Mouse (Mus musculus) spleen, adult 2 months (tissue): ENCODE measurements around the gene Plscr5. TPM values are rescaled to one million over a fixed set of nuclear protein-coding genes. Genes with fewer than 3 reads are reported as not detected.

ENCODE experiments used
- DNase-seq, 2 experiments: peaks; one replicate each; pipeline versions ENCODE4 v3.0.0 to v3.0.0-alpha.2; 2012 to 2021; ENCODE audit warnings: low spot score in 2 of 2, low read depth in 1 of 2
- H3K27ac ChIP-seq: fragments of 200-500 bp; 2 replicates; pipeline ENCODE4 v1.5.1; 2012; ENCODE audit warnings: low read length, inconsistent platforms; ENCODE audit not compliant: insufficient read depth
- H3K27me3 ChIP-seq: fragments of 200-500 bp; 2 replicates; pipeline ENCODE4 v1.6.1; 2012; ENCODE audit warnings: mild to moderate bottlenecking, moderate library complexity, low read length, inconsistent platforms; ENCODE audit not compliant: control insufficient read depth, insufficient read depth
- H3K36me3 ChIP-seq: fragments of 200-500 bp; 2 replicates; pipeline ENCODE4 v1.6.1; 2012; ENCODE audit warnings: mild to moderate bottlenecking, low read length, inconsistent platforms; ENCODE audit not compliant: control insufficient read depth, insufficient read depth
- H3K4me1 ChIP-seq: fragments of 200-500 bp; 2 replicates; pipeline ENCODE4 v1.6.1; 2011; ENCODE audit warnings: inconsistent platforms; ENCODE audit not compliant: control insufficient read depth, insufficient read depth, insufficient read length
- H3K4me3 ChIP-seq: fragments of 200-500 bp; 2 replicates; pipeline ENCODE4 v1.5.1; 2011; ENCODE audit warnings: mild to moderate bottlenecking, inconsistent platforms; ENCODE audit not compliant: insufficient read depth, insufficient read length; ENCODE audit errors: extremely low read depth
- CTCF ChIP-seq: fragments of 200-500 bp; IDR thresholded peaks from 2 replicates; pipeline ENCODE4 v1.5.1; 2011; ENCODE audit warnings: mild to moderate bottlenecking, inconsistent platforms; ENCODE audit not compliant: insufficient read depth, insufficient read length, insufficient replicate concordance; ENCODE audit errors: extremely low read depth
- POLR2A ChIP-seq: fragments of 200-500 bp; IDR thresholded peaks from 2 replicates; pipeline ENCODE4 v1.6.1; 2011; ENCODE audit warnings: low read depth, low read length, inconsistent platforms
- WGBS: fragments of 180-500 bp; shearing (Covaris S2); methylation state at CpG from one replicate; pipeline ENCODE4 v1.1.7; 2018; 5-methylcytosine and 5-hydroxymethylcytosine counted together
- polyA plus RNA-seq: library from polyadenylated mRNA; depleted of rRNA; stranded (reverse); fragments of >200 nt; gene quantifications from 2 replicates; pipeline ENCODE4 v1.2.3, GENCODE M21; 2012

The Plscr5 gene
- polyA plus RNA-seq, 1 experiment, result not detected

DNA sequence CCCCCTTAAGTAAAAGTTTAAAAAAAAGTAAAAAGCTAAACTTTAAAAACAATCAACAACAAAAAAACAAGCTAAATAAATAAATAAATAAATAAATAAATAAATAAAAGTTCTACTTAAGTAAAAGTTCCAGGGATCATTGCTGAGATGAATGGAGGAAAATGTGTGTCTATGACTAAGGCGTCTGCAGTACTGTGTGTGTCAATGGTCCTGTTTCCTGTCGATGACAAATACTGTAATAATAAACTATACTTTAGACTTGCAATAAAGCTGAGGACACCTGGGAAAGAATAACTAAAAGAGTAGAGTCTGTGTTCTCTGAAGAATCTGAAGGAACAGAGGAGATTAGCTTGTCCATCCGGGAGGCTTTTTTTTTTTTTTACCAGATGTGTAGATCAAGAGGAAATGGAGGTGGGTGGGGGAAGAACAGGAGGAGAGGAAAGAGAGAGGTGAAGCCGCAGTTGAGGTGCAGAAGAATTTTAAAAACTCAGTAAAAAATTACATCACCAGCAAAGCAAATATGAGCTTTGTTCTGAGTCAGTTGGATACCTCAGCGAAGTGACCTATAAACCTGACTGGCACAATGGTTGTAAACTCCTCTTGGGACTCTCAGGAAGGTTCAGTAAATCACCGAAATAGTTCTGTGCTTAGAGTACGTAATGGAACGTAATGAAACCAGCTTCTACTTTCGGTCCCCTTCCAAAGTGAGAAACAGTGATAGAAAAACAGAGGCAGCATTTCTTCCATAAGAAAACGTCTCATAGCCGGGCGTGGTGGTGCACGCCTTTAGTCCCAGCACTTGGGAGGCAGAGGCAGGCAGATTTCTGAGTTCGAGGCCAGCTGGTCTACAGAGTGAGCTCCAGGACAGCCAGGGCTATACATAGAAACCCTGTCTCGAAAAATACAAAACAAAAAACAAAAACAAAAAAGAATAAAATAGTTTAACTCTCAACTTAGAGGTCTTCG lies 36.4 kb downstream of the Plscr5 start:
- TF ChIP-seq POLR2A (no peak), CTCF (no peak)
- Histone ChIP-seq H3K4me1 (no peaks in the 10 kb centered on the region), H3K27ac (no peak overlapping the region), H3K4me3 (no peak overlapping the region), H3K27me3 (no peaks in the 10 kb centered on the region), H3K36me3 (no peaks in the 10 kb centered on the region)
- WGBS, result 71% methylated on average over 16 of the region's 16 CpGs
- DNase-seq, result no peak

DNA sequence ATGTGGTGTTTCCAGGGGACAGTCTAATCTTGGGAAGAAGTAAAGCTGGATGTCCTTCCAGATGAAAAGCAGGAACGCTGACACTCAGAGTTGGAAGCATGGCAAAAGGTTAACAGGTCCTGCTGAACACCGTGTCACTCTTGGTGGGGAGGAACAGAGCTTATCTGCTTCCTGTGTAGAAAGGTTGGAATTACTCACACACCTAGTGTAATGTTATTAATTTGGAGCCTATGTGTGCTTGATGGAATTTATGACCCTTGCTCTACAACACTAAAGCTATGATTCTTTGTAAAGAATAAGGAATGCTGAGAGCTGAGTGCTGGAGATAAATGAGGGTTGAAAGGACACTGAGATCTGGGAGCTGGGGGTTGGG lies 37.1 kb downstream of the Plscr5 start:
- TF ChIP-seq CTCF, result no peak
- no peak for TF ChIP-seq POLR2A
- Histone ChIP-seq H3K27ac (no peak overlapping the region), H3K36me3 (no peaks in the 10 kb centered on the region), H3K4me1 (no peaks in the 10 kb centered on the region), H3K27me3 (no peaks in the 10 kb centered on the region), H3K4me3 (no peak overlapping the region)
- DNase-seq, result no peak
- WGBS, result 56% methylated on average over 2 of the region's 2 CpGs

DNA sequence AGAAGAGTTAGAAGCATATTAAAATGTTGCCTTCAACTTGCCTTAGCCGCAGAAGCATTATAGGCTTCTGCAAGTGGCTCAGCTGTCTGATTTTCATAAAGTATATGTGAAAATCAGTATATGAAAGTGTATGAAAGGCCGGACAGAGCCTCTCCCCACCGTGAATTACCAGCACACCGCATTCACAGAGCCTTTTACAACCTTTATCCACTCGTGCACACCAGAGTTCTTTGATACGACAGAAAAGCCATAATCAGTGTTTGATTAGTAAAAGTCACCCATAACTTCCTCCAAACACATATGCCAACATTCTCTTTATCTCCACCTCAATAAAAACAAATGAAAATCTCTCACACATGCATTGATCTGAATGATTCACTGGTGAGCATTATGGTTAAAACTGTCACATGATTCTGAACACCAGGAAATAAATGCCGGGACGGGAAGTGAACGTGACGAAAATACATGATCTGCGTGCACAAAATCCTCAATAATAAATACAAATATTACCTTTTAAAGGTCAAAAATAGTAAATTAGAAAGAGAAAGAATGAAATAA lies 42.2 kb downstream of the Plscr5 start:
- 92% methylated on average over 11 of the region's 11 CpGs for WGBS

GRCm38 (mm10) chr9:92248773-92249446 lies 56.2 kb downstream of the Plscr5 start:
- 81% methylated on average over 7 of the region's 7 CpGs for WGBS
- no peak for DNase-seq
- peaks cover 5% of the 10 kb centered on the region for H3K4me1 ChIP-seq
- H3K36me3 ChIP-seq, result no peaks in the 10 kb centered on the region
- no peak overlapping the region for H3K4me3 ChIP-seq
- TF ChIP-seq CTCF (no peak), POLR2A (no peak)
- H3K27ac ChIP-seq, result no peak overlapping the region
- no peaks in the 10 kb centered on the region for H3K27me3 ChIP-seq

More for the DNA sequence above, 42.2 kb downstream of the Plscr5 start:
- Histone ChIP-seq H3K4me1 (no peaks in the 10 kb centered on the region), H3K36me3 (no peaks in the 10 kb centered on the region), H3K27me3 (no peaks in the 10 kb centered on the region), H3K27ac (no peak overlapping the region), H3K4me3 (no peak overlapping the region)
- DNase-seq, result no peak
- TF ChIP-seq CTCF, result no peak
- no peak for TF ChIP-seq POLR2A

- H3K36me3 ChIP-seq, result no peaks in the 10 kb centered on the region
- no peaks in the 10 kb centered on the region for H3K27me3 ChIP-seq
- DNase-seq, result no peak
- peak within 1 kb of the TSS; percentile 81 for H3K27ac ChIP-seq
- TF ChIP-seq CTCF, result no peak
- no peak for TF ChIP-seq POLR2A
- peak within 1 kb of the TSS; percentile 68 for H3K4me3 ChIP-seq
- H3K4me1 ChIP-seq, result peaks cover 5% of the 10 kb centered on the region
- WGBS, result 19% methylated on average over 7 of the region's 7 CpGs
These were observed 56.7 kb downstream of the Plscr5 start, which contains the start of gene Plscr1 for GRCm38 (mm10) chr9:92249447-92249852. Plscr1 (plus strand) TSS chr9:92249750.

DNA sequence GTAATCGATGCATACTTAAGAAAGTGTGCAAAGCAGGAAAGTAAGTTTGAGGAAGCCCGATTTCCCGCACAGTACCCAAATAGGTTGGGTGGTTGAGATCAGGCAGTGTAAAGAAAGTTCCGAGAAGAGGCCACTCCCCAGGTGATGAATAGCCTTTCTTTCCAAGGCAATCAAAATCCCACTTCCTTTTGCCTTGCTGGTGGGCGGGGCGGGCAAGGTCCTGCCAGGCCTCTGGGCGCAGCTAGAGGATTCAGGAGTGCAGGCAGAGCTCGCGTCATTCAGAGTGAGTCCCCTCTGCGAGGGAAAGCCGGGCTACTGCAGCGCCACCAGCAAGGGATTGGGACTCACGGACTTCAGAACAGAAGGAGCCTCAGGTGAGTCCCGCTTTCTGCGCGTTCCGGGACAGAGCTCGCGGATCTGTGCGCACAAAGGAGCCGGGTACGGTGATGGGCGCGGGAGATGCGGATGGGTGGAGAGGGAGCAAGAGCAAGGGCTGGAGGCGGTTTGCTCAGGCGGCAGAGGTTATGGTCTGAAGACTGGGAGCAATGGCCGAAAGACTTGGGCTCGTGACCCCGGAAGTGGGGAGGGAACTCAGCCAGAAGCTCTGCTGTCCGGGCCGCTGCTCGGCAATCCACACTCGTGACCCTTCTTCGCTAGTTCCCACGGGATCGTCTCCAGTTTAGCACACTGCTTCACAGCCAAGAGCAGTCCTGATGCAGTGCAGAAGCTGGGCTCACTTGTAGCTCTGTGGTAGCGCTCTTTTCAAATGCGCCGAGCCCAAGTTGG lies 57.4 kb downstream of the Plscr5 start:
- H3K4me3 ChIP-seq, result peak overlapping the region; percentile 68
- H3K27ac ChIP-seq, result peak overlapping the region; percentile 81
- peaks cover 5% of the 10 kb centered on the region for H3K4me1 ChIP-seq
- TF ChIP-seq CTCF (no peak), POLR2A (no peak)
- no peaks in the 10 kb centered on the region for H3K36me3 ChIP-seq
- WGBS, result under 1% methylated on average over 40 of the region's 40 CpGs
- H3K27me3 ChIP-seq, result no peaks in the 10 kb centered on the region
- peak in 1 of 2 experiments; percentile 53 for DNase-seq
